Mouse (Mus musculus) forebrain, embryonic 15.5 days (tissue): Measurements from ENCODE around the gene Ston2. TPM values are rescaled to one million over a fixed set of nuclear protein-coding genes. Genes with fewer than 3 reads are reported as not detected.

ENCODE experiments used
- ATAC-seq: fragments of 200-750 bp; cut with Nextera tagmentation; replicated peaks from 2 replicates; pipeline ENCODE4 v1.8.0; 2017; ENCODE audit warnings: mild to moderate bottlenecking, moderate TSS enrichment, moderate library complexity
- H3K27ac ChIP-seq: fragments of 300-500 bp; sonication (generic); replicated peaks from 2 replicates; pipeline ENCODE4 v1.5.1; 2015; ENCODE audit warnings: mild to moderate bottlenecking, inconsistent platforms
- H3K27me3 ChIP-seq: fragments of 300-500 bp; sonication (generic); 2 replicates; pipeline ENCODE4 v1.6.1; 2015; ENCODE audit warnings: inconsistent platforms
- H3K36me3 ChIP-seq: fragments of 300-500 bp; sonication (generic); 2 replicates; pipeline ENCODE4 v1.6.1; 2015; ENCODE audit warnings: mild to moderate bottlenecking, inconsistent platforms
- H3K4me1 ChIP-seq: fragments of 300-500 bp; sonication (generic); 2 replicates; pipeline ENCODE4 v1.6.1; 2015; ENCODE audit warnings: inconsistent platforms
- H3K4me2 ChIP-seq: fragments of 300-500 bp; sonication (generic); replicated peaks from 2 replicates; pipeline ENCODE4 v1.6.1; 2015; ENCODE audit warnings: mild to moderate bottlenecking, inconsistent platforms
- H3K4me3 ChIP-seq: fragments of 300-500 bp; sonication (generic); 2 replicates; pipeline ENCODE4 v1.5.1; 2015; ENCODE audit warnings: mild to moderate bottlenecking, inconsistent platforms
- H3K9ac ChIP-seq: fragments of 300-500 bp; sonication (generic); replicated peaks from 2 replicates; pipeline ENCODE4 v1.6.1; 2015; ENCODE audit warnings: mild to moderate bottlenecking, inconsistent platforms
- H3K9me3 ChIP-seq: fragments of 300-500 bp; sonication (generic); 2 replicates; pipeline ENCODE4 v1.6.1; 2016; ENCODE audit warnings: inconsistent platforms
- WGBS: fragments of 180-500 bp; shearing (Covaris S2); methylation state at CpG from one replicate; pipeline ENCODE4 v1.1.7; 2015; ENCODE audit warnings: mixed read lengths; 5-methylcytosine and 5-hydroxymethylcytosine counted together
- polyA plus RNA-seq: library from polyadenylated mRNA; unstranded; fragments of >200 nt; fragmentation: Nextera tagmentation; extraction: Ambion mirVana; gene quantifications from 2 replicates; pipeline ENCODE4 v1.2.1, GENCODE M21; 2015

Gene Ston2
- polyA plus RNA-seq, 1 experiment from 2014 or later, result 6.2 TPM

GRCm38 (mm10) chr12:91665431-91665830, 122.8 kb downstream of the Ston2 start:
- Histone ChIP-seq H3K4me2 (no peak overlapping the region), H3K27me3 (no peaks in the 10 kb centered on the region), H3K9ac (no peak overlapping the region), H3K9me3 (no peaks in the 10 kb centered on the region), H3K4me1 (peaks cover 7% of the 10 kb centered on the region), H3K4me3 (no peak overlapping the region), H3K27ac (no peak overlapping the region), H3K36me3 (no peaks in the 10 kb centered on the region)
- 92% methylated on average over 5 of the region's 5 CpGs for WGBS
- ATAC-seq, result no peak

GRCm38 (mm10) chr12:91663260-91663659, 124.9 kb downstream of the Ston2 start:
- H3K9me3 ChIP-seq, result no peaks in the 10 kb centered on the region
- no peak overlapping the region for H3K4me3 ChIP-seq
- H3K9ac ChIP-seq, result no peak overlapping the region
- no peak overlapping the region for H3K4me2 ChIP-seq
- H3K27ac ChIP-seq, result no peak overlapping the region
- H3K4me1 ChIP-seq, result peaks cover 7% of the 10 kb centered on the region
- 92% methylated on average over 6 of the region's 6 CpGs for WGBS
- no peaks in the 10 kb centered on the region for H3K27me3 ChIP-seq
- no peak for ATAC-seq
- H3K36me3 ChIP-seq, result no peaks in the 10 kb centered on the region

GRCm38 (mm10) chr12:91662844-91663243, 125.3 kb downstream of the Ston2 start:
- Histone ChIP-seq H3K4me2 (no peak overlapping the region), H3K27me3 (no peaks in the 10 kb centered on the region), H3K4me1 (peaks cover 3% of the 10 kb centered on the region), H3K4me3 (no peak overlapping the region), H3K36me3 (no peaks in the 10 kb centered on the region), H3K9ac (no peak overlapping the region), H3K9me3 (no peaks in the 10 kb centered on the region), H3K27ac (no peak overlapping the region)
- no peak for ATAC-seq
- WGBS, result 78% methylated on average over 4 of the region's 4 CpGs

- no peaks in the 10 kb centered on the region for H3K36me3 ChIP-seq
Observed at GRCm38 (mm10) chr12:91660640-91661417, 127.4 kb downstream of the Ston2 start.

GRCm38 (mm10) chr12:91654399-91655122, 133.6 kb downstream of the Ston2 start:
- H3K36me3 ChIP-seq, result no peaks in the 10 kb centered on the region
- no peak overlapping the region for H3K9ac ChIP-seq
- no peaks in the 10 kb centered on the region for H3K27me3 ChIP-seq
- H3K4me2 ChIP-seq, result no peak overlapping the region
- no peak overlapping the region for H3K27ac ChIP-seq
- no peaks in the 10 kb centered on the region for H3K9me3 ChIP-seq
- H3K4me1 ChIP-seq, result no peaks in the 10 kb centered on the region
- no peak overlapping the region for H3K4me3 ChIP-seq
- no peak for ATAC-seq
- 46% methylated on average over 3 of the region's 3 CpGs for WGBS

More at GRCm38 (mm10) chr12:91660640-91661417, 127.4 kb downstream of the Ston2 start:
- no peak overlapping the region for H3K4me2 ChIP-seq
- no peaks in the 10 kb centered on the region for H3K9me3 ChIP-seq
- H3K27me3 ChIP-seq, result no peaks in the 10 kb centered on the region
- H3K4me1 ChIP-seq, result no peaks in the 10 kb centered on the region
- no peak for ATAC-seq
- 92% methylated on average over 12 of the region's 12 CpGs for WGBS
- no peak overlapping the region for H3K27ac ChIP-seq
- no peak overlapping the region for H3K9ac ChIP-seq
- no peak overlapping the region for H3K4me3 ChIP-seq

GRCm38 (mm10) chr12:91648426-91648825, 139.8 kb downstream of the Ston2 start:
- no peak overlapping the region for H3K4me3 ChIP-seq
- H3K36me3 ChIP-seq, result peaks cover 11% of the 10 kb centered on the region
- WGBS, result 97% methylated on average over 17 of the region's 17 CpGs
- no peak for ATAC-seq
- H3K9me3 ChIP-seq, result no peaks in the 10 kb centered on the region
- H3K27me3 ChIP-seq, result no peaks in the 10 kb centered on the region
- H3K4me2 ChIP-seq, result no peak overlapping the region
- H3K9ac ChIP-seq, result no peak overlapping the region
- no peak overlapping the region for H3K27ac ChIP-seq
- no peaks in the 10 kb centered on the region for H3K4me1 ChIP-seq

- H3K4me2 ChIP-seq, result no peak overlapping the region
- 91% methylated on average over 6 of the region's 6 CpGs for WGBS
- no peak overlapping the region for H3K9ac ChIP-seq
- no peaks in the 10 kb centered on the region for H3K27me3 ChIP-seq
- H3K27ac ChIP-seq, result no peak overlapping the region
- no peaks in the 10 kb centered on the region for H3K9me3 ChIP-seq
- no peak for ATAC-seq
- H3K4me1 ChIP-seq, result peaks cover 23% of the 10 kb centered on the region
- peaks cover 11% of the 10 kb centered on the region for H3K36me3 ChIP-seq
- H3K4me3 ChIP-seq, result no peak overlapping the region
Observed at GRCm38 (mm10) chr12:91645361-91646123, 142.6 kb downstream of the Ston2 start.

- Histone ChIP-seq H3K9me3 (no peaks in the 10 kb centered on the region), H3K4me3 (no peak overlapping the region), H3K4me1 (peaks cover 23% of the 10 kb centered on the region), H3K27ac (0 out of 2 replicates have a peak overlapping the region, but pooled peaks have one; percentile 38), H3K4me2 (no peak overlapping the region), H3K9ac (no peak overlapping the region), H3K36me3 (peaks cover 10% of the 10 kb centered on the region), H3K27me3 (no peaks in the 10 kb centered on the region)
- 47% methylated on average over 7 of the region's 7 CpGs for WGBS
- ATAC-seq, result no peak; the same call in 1 of the 2 replicates
Observed at GRCm38 (mm10) chr12:91643221-91643620, 145.0 kb downstream of the Ston2 start.

- Histone ChIP-seq H3K27ac (peak overlapping the region; percentile 35), H3K4me2 (no peak overlapping the region), H3K36me3 (peaks cover 3% of the 10 kb centered on the region; the same call in 1 of the 2 replicates), H3K9me3 (no peaks in the 10 kb centered on the region), H3K4me1 (peaks cover 23% of the 10 kb centered on the region), H3K4me3 (no peak overlapping the region), H3K27me3 (no peaks in the 10 kb centered on the region), H3K9ac (no peak overlapping the region)
- 61% methylated on average over 12 of the region's 12 CpGs for WGBS
- ATAC-seq, result no peak
Observed at GRCm38 (mm10) chr12:91642426-91643093, 145.6 kb downstream of the Ston2 start.

- ATAC-seq, result peak; percentile 68
- H3K4me1 ChIP-seq, result peaks cover 23% of the 10 kb centered on the region
- H3K36me3 ChIP-seq, result no peaks in the 10 kb centered on the region
- no peaks in the 10 kb centered on the region for H3K27me3 ChIP-seq
- WGBS, result 3% methylated on average over 13 of the region's 13 CpGs
- H3K4me2 ChIP-seq, result peak overlapping the region; percentile 46
- peak overlapping the region; percentile 21 for H3K4me3 ChIP-seq
- peak overlapping the region; percentile 35 for H3K27ac ChIP-seq
- H3K9ac ChIP-seq, result peak overlapping the region; percentile 35; the same call in 1 of the 2 replicates
- H3K9me3 ChIP-seq, result no peaks in the 10 kb centered on the region
Observed at GRCm38 (mm10) chr12:91641631-91642141, 146.5 kb downstream of the Ston2 start.

- H3K27ac ChIP-seq, result no peak overlapping the region
- 0 out of 2 replicates have a peak overlapping the region, but pooled peaks have one; percentile 21 for H3K4me3 ChIP-seq
- H3K9me3 ChIP-seq, result no peaks in the 10 kb centered on the region
- peak overlapping the region; percentile 46 for H3K4me2 ChIP-seq
- peaks cover 23% of the 10 kb centered on the region for H3K4me1 ChIP-seq
- H3K27me3 ChIP-seq, result no peaks in the 10 kb centered on the region
- ATAC-seq, result 0 out of 2 replicates have a peak, but pooled peaks have one; percentile 5
- H3K36me3 ChIP-seq, result no peaks in the 10 kb centered on the region
- WGBS, result 25% methylated on average over 7 of the region's 7 CpGs
- H3K9ac ChIP-seq, result no peak overlapping the region
Observed at GRCm38 (mm10) chr12:91641133-91641532, 147.1 kb downstream of the Ston2 start.
